Mouse (Mus musculus): ENCODE measurements around the gene Rbm20. TPM values are rescaled to one million over a fixed set of nuclear protein-coding genes. Genes with fewer than 3 reads are reported as not detected.

Gene Rbm20
- polyA plus RNA-seq, 1 experiment from 2014 or later: 2.5 TPM

GRCm38 (mm10) chr19:53648056-53648455 lies 29.1 kb upstream of the Rbm20 start:
- DNase-seq (ENCODE audit: low spot score): no peak
- no peak overlapping the region for H3K4me3 ChIP-seq (ENCODE audit: low read depth, low read length)
- no peak overlapping the region for H3K27ac ChIP-seq (replicated peaks)
- no peak overlapping the region for H3K9ac ChIP-seq (ENCODE audit: low read length)
- H3K27me3 ChIP-seq (ENCODE audit: control insufficient read depth, insufficient read depth, low read length): no peaks in the 10 kb centered on the region
- no peaks in the 10 kb centered on the region for H3K9me3 ChIP-seq (ENCODE audit: control insufficient read depth, low read length)
- ATAC-seq (ENCODE audit: low FRiP score, low TSS enrichment): 0 out of 2 replicates have a peak, but pooled peaks have one; percentile 11
- WGBS: 21% methylated on average over 5 of the region's 5 CpGs
- TF ChIP-seq CTCF (IDR thresholded peaks at IDR 0.05; ENCODE audit: low read depth) (no peak), EP300 (optimal IDR thresholded peaks at IDR 0.05) (no peak)
- H3K4me1 ChIP-seq (replicated peaks; ENCODE audit: control insufficient read depth, insufficient read depth): peaks cover 4% of the 10 kb centered on the region
- H3K36me3 ChIP-seq (ENCODE audit: control insufficient read depth, insufficient read depth, low read length): peaks cover 8% of the 10 kb centered on the region; the same call in 1 of the 2 replicates
- no peak overlapping the region for H3K4me2 ChIP-seq (replicated peaks; ENCODE audit: low read depth)

- no peak overlapping the region for H3K4me3 ChIP-seq (ENCODE audit: low read depth, low read length)
- TF ChIP-seq EP300 (optimal IDR thresholded peaks at IDR 0.05): no peak
- peak; percentile 99 for TF ChIP-seq CTCF (IDR thresholded peaks at IDR 0.05; ENCODE audit: low read depth)
- no peaks in the 10 kb centered on the region for H3K27me3 ChIP-seq (ENCODE audit: control insufficient read depth, insufficient read depth, low read length)
- DNase-seq (ENCODE audit: low spot score) (peak; percentile 73), ATAC-seq (ENCODE audit: low FRiP score, low TSS enrichment) (peak; percentile 61)
- H3K27ac ChIP-seq (replicated peaks): no peak overlapping the region
- peaks cover 4% of the 10 kb centered on the region for H3K4me1 ChIP-seq (replicated peaks; ENCODE audit: control insufficient read depth, insufficient read depth)
- H3K36me3 ChIP-seq (ENCODE audit: control insufficient read depth, insufficient read depth, low read length): peaks cover 8% of the 10 kb centered on the region; the same call in 1 of the 2 replicates
- WGBS: 40% methylated on average over 10 of the region's 10 CpGs
- no peak overlapping the region for H3K9ac ChIP-seq (ENCODE audit: low read length)
- no peaks in the 10 kb centered on the region for H3K9me3 ChIP-seq (ENCODE audit: control insufficient read depth, low read length)
- H3K4me2 ChIP-seq (replicated peaks; ENCODE audit: low read depth): no peak overlapping the region
These were observed 28.3 kb upstream of the Rbm20 start for GRCm38 (mm10) chr19:53648802-53649236.

- Histone ChIP-seq H3K4me1 (replicated peaks; ENCODE audit: control insufficient read depth, insufficient read depth) (peaks cover 4% of the 10 kb centered on the region), H3K9ac (ENCODE audit: low read length) (no peak overlapping the region), H3K27me3 (ENCODE audit: control insufficient read depth, insufficient read depth, low read length) (no peaks in the 10 kb centered on the region), H3K4me3 (ENCODE audit: low read depth, low read length) (no peak overlapping the region), H3K36me3 (ENCODE audit: control insufficient read depth, insufficient read depth, low read length) (peaks cover 8% of the 10 kb centered on the region; the same call in 1 of the 2 replicates), H3K27ac (replicated peaks) (no peak overlapping the region), H3K9me3 (ENCODE audit: control insufficient read depth, low read length) (no peaks in the 10 kb centered on the region), H3K4me2 (replicated peaks; ENCODE audit: low read depth) (no peak overlapping the region)
- TF ChIP-seq CTCF (IDR thresholded peaks at IDR 0.05; ENCODE audit: low read depth) (peak; percentile 60), EP300 (optimal IDR thresholded peaks at IDR 0.05) (no peak)
- ATAC-seq (ENCODE audit: low FRiP score, low TSS enrichment) (no peak), DNase-seq (ENCODE audit: low spot score) (no peak)
- 78% methylated on average over 6 of the region's 6 CpGs for WGBS
These were observed 27.7 kb upstream of the Rbm20 start for GRCm38 (mm10) chr19:53649361-53649760.

- no peak for ATAC-seq (ENCODE audit: low FRiP score, low TSS enrichment)
- 20% methylated on average over 5 of the region's 5 CpGs for WGBS
These were observed 27.3 kb upstream of the Rbm20 start for GRCm38 (mm10) chr19:53649802-53650201.

GRCm38 (mm10) chr19:53650921-53651320 lies 26.2 kb upstream of the Rbm20 start:
- H3K9me3 ChIP-seq (ENCODE audit: control insufficient read depth, low read length): no peaks in the 10 kb centered on the region
- no peak for DNase-seq (ENCODE audit: low spot score)
- peaks cover 4% of the 10 kb centered on the region for H3K4me1 ChIP-seq (replicated peaks; ENCODE audit: control insufficient read depth, insufficient read depth)
- H3K36me3 ChIP-seq (ENCODE audit: control insufficient read depth, insufficient read depth, low read length): 0 out of 2 replicates have a peak, but pooled peaks cover under 1% of the 10 kb centered on the region
- H3K27ac ChIP-seq (replicated peaks): no peak overlapping the region
- no peaks in the 10 kb centered on the region for H3K27me3 ChIP-seq (ENCODE audit: control insufficient read depth, insufficient read depth, low read length)
- no peak overlapping the region for H3K4me2 ChIP-seq (replicated peaks; ENCODE audit: low read depth)
- H3K4me3 ChIP-seq (ENCODE audit: low read depth, low read length): no peak overlapping the region
- TF ChIP-seq CTCF (IDR thresholded peaks at IDR 0.05; ENCODE audit: low read depth) (no peak), EP300 (optimal IDR thresholded peaks at IDR 0.05) (no peak)
- H3K9ac ChIP-seq (ENCODE audit: low read length): no peak overlapping the region
- no peak for ATAC-seq (ENCODE audit: low FRiP score, low TSS enrichment)
- 69% methylated on average over 7 of the region's 7 CpGs for WGBS

More at GRCm38 (mm10) chr19:53649802-53650201, 27.3 kb upstream of the Rbm20 start:
- Histone ChIP-seq H3K36me3 (ENCODE audit: control insufficient read depth, insufficient read depth, low read length) (peaks cover 8% of the 10 kb centered on the region; the same call in 1 of the 2 replicates), H3K9ac (ENCODE audit: low read length) (no peak overlapping the region), H3K4me1 (replicated peaks; ENCODE audit: control insufficient read depth, insufficient read depth) (peaks cover 4% of the 10 kb centered on the region), H3K4me2 (replicated peaks; ENCODE audit: low read depth) (no peak overlapping the region), H3K27me3 (ENCODE audit: control insufficient read depth, insufficient read depth, low read length) (no peaks in the 10 kb centered on the region), H3K27ac (replicated peaks) (no peak overlapping the region), H3K9me3 (ENCODE audit: control insufficient read depth, low read length) (no peaks in the 10 kb centered on the region), H3K4me3 (ENCODE audit: low read depth, low read length) (no peak overlapping the region)
- TF ChIP-seq EP300 (optimal IDR thresholded peaks at IDR 0.05) (no peak), CTCF (IDR thresholded peaks at IDR 0.05; ENCODE audit: low read depth) (no peak)
- no peak for DNase-seq (ENCODE audit: low spot score)

GRCm38 (mm10) chr19:53652267-53652666 lies 24.8 kb upstream of the Rbm20 start:
- no peak for ATAC-seq (ENCODE audit: low FRiP score, low TSS enrichment)
- H3K4me2 ChIP-seq (replicated peaks; ENCODE audit: low read depth): no peak overlapping the region
- WGBS: 60% methylated on average over 9 of the region's 9 CpGs
- no peaks in the 10 kb centered on the region for H3K36me3 ChIP-seq (ENCODE audit: control insufficient read depth, insufficient read depth, low read length)
- H3K27me3 ChIP-seq (ENCODE audit: control insufficient read depth, insufficient read depth, low read length): no peaks in the 10 kb centered on the region
- H3K9me3 ChIP-seq (ENCODE audit: control insufficient read depth, low read length): no peaks in the 10 kb centered on the region
- no peak overlapping the region for H3K9ac ChIP-seq (ENCODE audit: low read length)
- H3K4me3 ChIP-seq (ENCODE audit: low read depth, low read length): no peak overlapping the region
- TF ChIP-seq EP300 (optimal IDR thresholded peaks at IDR 0.05) (no peak), CTCF (IDR thresholded peaks at IDR 0.05; ENCODE audit: low read depth) (no peak)
- H3K27ac ChIP-seq (replicated peaks): no peak overlapping the region
- peaks cover 4% of the 10 kb centered on the region for H3K4me1 ChIP-seq (replicated peaks; ENCODE audit: control insufficient read depth, insufficient read depth)
- no peak for DNase-seq (ENCODE audit: low spot score)

All from stomach, postnatal 0 days (tissue).